Mouse (Mus musculus): Measurements from ENCODE around the gene Frmd4b. TPM values are rescaled to one million over a fixed set of nuclear protein-coding genes. Genes with fewer than 3 reads are reported as not detected.
A peak's percentile ranks its signal among the peaks of the same experiment; 100 is the strongest.

Frmd4b gene
- polyA plus RNA-seq, 2 experiments from 2014 or later = 12.0 to 12.1 TPM

GRCm38 (mm10) chr6:97578210-97578609, 39.1 kb downstream of the Frmd4b start:
- ATAC-seq = no peak

GRCm38 (mm10) chr6:97577349-97577748, 40.0 kb downstream of the Frmd4b start:
- no peak for ATAC-seq

GRCm38 (mm10) chr6:97576565-97577346, 40.6 kb downstream of the Frmd4b start:
- no peak for ATAC-seq

GRCm38 (mm10) chr6:97576096-97576495, 41.2 kb downstream of the Frmd4b start:
- no peak for ATAC-seq

- no peak for ATAC-seq
Observed at GRCm38 (mm10) chr6:97574973-97575372, 42.4 kb downstream of the Frmd4b start.

GRCm38 (mm10) chr6:97572226-97572625, 45.1 kb downstream of the Frmd4b start:
- ATAC-seq = no peak

- ATAC-seq = no peak
Observed at GRCm38 (mm10) chr6:97568538-97568937, 48.8 kb downstream of the Frmd4b start.

GRCm38 (mm10) chr6:97566746-97567145, 50.6 kb downstream of the Frmd4b start:
- no peak for ATAC-seq

GRCm38 (mm10) chr6:97557147-97557546, 60.2 kb downstream of the Frmd4b start:
- ATAC-seq = no peak

- ATAC-seq = no peak
Observed at GRCm38 (mm10) chr6:97555637-97556036, 61.7 kb downstream of the Frmd4b start.

- ATAC-seq = no peak
Observed at GRCm38 (mm10) chr6:97553431-97553830, 63.9 kb downstream of the Frmd4b start.

- ATAC-seq = no peak
Observed at GRCm38 (mm10) chr6:97552573-97552972, 64.8 kb downstream of the Frmd4b start.

- no peak for ATAC-seq
Observed at GRCm38 (mm10) chr6:97551884-97552283, 65.5 kb downstream of the Frmd4b start.

- no peak for ATAC-seq
Observed at GRCm38 (mm10) chr6:97551161-97551560, 66.2 kb downstream of the Frmd4b start.

- no peak for ATAC-seq
Observed at GRCm38 (mm10) chr6:97540458-97540857, 76.9 kb downstream of the Frmd4b start.

- no peak for ATAC-seq
Observed at GRCm38 (mm10) chr6:97535763-97536445, 81.4 kb downstream of the Frmd4b start.

- ATAC-seq = peak; percentile 79
Observed at GRCm38 (mm10) chr6:97531043-97531442, 86.3 kb downstream of the Frmd4b start.

- ATAC-seq = no peak
Observed at GRCm38 (mm10) chr6:97528961-97529680, 88.2 kb downstream of the Frmd4b start.

GRCm38 (mm10) chr6:97526092-97526491, 91.2 kb downstream of the Frmd4b start:
- peak; percentile 60 for ATAC-seq

- ATAC-seq = peak; percentile 90
Observed at GRCm38 (mm10) chr6:97523118-97523517, 94.2 kb downstream of the Frmd4b start.

- no peak for ATAC-seq
Observed at GRCm38 (mm10) chr6:97521279-97522038, 95.9 kb downstream of the Frmd4b start.

- no peak for ATAC-seq
Observed at GRCm38 (mm10) chr6:97520566-97520965, 96.8 kb downstream of the Frmd4b start.

- no peak for ATAC-seq
Observed at GRCm38 (mm10) chr6:97519553-97519952, 97.8 kb downstream of the Frmd4b start.

Measured in CD4-positive, CD25-positive, alpha-beta regulatory T cell, adult 4 months (primary cell).